Mouse (Mus musculus): ENCODE measurements around the gene Rhog. TPM values are rescaled to one million over a fixed set of nuclear protein-coding genes. Genes with fewer than 3 reads are reported as not detected.
"Not testable (repeated sequence)": the region's sequence is repeated elsewhere in the genome, so short reads cannot be mapped to it uniquely, and the experiment has no call there.

Gene Rhog
- polyA plus RNA-seq, 1 experiment from 2014 or later, result 56.3 TPM

DNA sequence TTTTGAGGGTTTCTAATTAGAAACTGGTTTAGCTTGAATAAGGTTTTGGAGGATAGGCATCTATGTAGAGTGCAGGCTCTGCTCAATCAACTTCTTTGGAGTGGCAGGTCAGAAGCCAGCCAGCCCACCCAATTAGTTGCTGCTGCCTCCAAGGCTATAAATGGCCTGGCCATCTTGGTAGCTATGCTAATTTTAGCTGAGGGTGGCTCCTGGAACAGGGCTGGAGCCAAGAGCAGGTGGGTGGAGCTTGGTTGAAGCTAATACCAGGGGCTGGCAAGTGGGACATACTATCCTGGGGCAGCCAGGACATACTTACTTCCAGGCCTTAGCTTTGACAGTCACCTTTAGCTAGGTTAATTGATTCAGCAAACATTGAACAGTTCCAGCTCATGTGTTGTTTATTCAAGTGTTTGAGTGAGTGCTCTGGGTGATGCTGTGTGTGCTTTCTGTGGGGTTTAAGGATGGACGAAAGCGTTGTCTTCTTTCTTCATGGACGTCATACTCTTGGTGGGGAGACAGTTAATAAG is 16.6 kb upstream of the Rhog start:
- Histone ChIP-seq H3K27me3 (ENCODE audit: control insufficient read depth, insufficient read depth, low read depth, low read length) (no peaks in the 10 kb centered on the region), H3K4me2 (ENCODE audit: low read depth, low read length) (no peak overlapping the region), H3K27ac (ENCODE audit: low read length) (no peak overlapping the region), H3K9ac (ENCODE audit: low read depth, low read length) (no peak overlapping the region), H3K4me1 (ENCODE audit: control insufficient read depth, low read depth, low read length) (peaks cover 34% of the 10 kb centered on the region), H3K9me3 (replicated peaks; ENCODE audit: control insufficient read depth, low read length) (no peaks in the 10 kb centered on the region), H3K36me3 (ENCODE audit: control insufficient read depth, insufficient read depth) (no peaks in the 10 kb centered on the region), H3K4me3 (ENCODE audit: low read depth, low read length) (no peak overlapping the region)
- WGBS (ENCODE audit: insufficient replicate concordance), result 69% methylated on average over 3 of the region's 3 CpGs
- ATAC-seq (ENCODE audit: low read depth), result peak; percentile 1; the same call in 1 of the 2 replicates

DNA sequence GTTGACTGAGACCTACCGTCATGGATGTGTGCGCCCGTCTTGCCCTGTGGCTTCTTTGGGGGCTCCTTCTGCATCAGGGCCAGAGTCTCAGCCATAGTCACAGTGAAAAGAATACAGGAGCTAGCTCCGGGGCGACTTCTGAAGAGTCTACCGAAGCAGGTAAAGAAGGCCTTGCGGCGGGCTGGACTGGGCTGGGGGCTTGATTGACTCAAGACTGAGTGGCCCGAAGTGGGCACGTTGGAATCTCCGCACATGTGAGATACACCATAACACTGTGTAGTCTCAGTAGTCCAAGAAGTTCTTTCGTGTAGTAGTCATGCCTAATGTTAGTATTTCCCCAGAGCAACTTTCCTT is 12.5 kb upstream of the Rhog start:
- Histone ChIP-seq H3K9ac (ENCODE audit: low read depth, low read length) (peak overlapping the region; percentile 87), H3K4me2 (ENCODE audit: low read depth, low read length) (peak overlapping the region; percentile 92), H3K4me3 (ENCODE audit: low read depth, low read length) (peak overlapping the region; percentile 90), H3K4me1 (ENCODE audit: control insufficient read depth, low read depth, low read length) (peaks cover 46% of the 10 kb centered on the region), H3K9me3 (replicated peaks; ENCODE audit: control insufficient read depth, low read length) (no peaks in the 10 kb centered on the region), H3K36me3 (ENCODE audit: control insufficient read depth, insufficient read depth) (no peaks in the 10 kb centered on the region), H3K27ac (ENCODE audit: low read length) (peak overlapping the region; percentile 75), H3K27me3 (ENCODE audit: control insufficient read depth, insufficient read depth, low read depth, low read length) (no peaks in the 10 kb centered on the region)
- no peak for ATAC-seq (ENCODE audit: low read depth)
- 2% methylated on average over 12 of the region's 12 CpGs for WGBS (ENCODE audit: insufficient replicate concordance)

DNA sequence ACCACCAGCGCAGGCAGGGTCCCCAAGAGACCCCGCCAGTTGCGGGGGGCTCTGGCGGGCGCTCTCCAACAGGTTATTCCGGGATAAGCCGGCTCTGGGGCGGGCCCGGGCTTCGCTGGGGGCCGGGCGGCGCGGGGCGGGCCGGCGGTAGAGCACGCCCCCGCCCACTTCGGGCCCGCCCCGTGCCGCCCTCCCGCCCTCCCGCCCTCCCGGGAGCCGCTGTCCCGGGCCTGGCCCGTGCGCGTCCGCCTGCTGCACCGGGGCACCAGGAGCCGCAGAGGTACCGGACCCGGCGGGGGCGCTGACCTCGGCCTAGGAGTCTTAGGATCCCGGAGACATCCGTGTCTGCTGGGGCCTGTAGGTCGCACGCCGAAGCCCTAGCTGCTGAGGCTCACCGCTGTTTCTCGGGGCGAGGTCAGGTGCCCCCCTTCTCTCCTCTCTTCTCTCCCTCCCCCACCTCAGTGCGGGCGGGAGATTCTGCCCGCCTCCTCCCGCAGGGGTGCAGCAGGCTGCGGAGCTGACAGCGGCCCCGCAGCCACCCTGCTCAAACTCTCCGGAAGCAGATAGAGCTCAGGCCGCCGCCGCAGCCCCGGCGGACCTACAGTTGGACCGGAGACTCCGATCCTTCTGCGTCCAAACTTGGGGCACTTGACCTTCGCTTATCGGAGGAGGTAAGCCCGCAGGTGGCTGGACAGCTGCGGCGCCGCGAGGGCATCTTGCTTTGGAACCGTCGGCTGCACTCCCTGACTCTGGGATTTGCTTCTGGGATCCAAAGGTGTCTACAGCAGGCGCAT is 11.9 kb upstream of the Rhog start, which contains the start of gene Stim1:
Gene Stim1, plus strand, starts transcription at position 206 of the 794 bp plus-strand sequence.
- H3K27me3 ChIP-seq (ENCODE audit: control insufficient read depth, insufficient read depth, low read depth, low read length), result no peaks in the 10 kb centered on the region
- WGBS (ENCODE audit: insufficient replicate concordance), result 0% methylated on average over 61 of the region's 73 CpGs
- peak within 1 kb of the TSS; percentile 94 for H3K27ac ChIP-seq (ENCODE audit: low read length)
- peak; percentile 94 for ATAC-seq (ENCODE audit: low read depth)
- peaks cover 45% of the 10 kb centered on the region for H3K4me1 ChIP-seq (ENCODE audit: control insufficient read depth, low read depth, low read length)
- H3K9me3 ChIP-seq (replicated peaks; ENCODE audit: control insufficient read depth, low read length), result no peaks in the 10 kb centered on the region
- H3K9ac ChIP-seq (ENCODE audit: low read depth, low read length), result peak within 1 kb of the TSS; percentile 87
- no peaks in the 10 kb centered on the region for H3K36me3 ChIP-seq (ENCODE audit: control insufficient read depth, insufficient read depth)
- H3K4me3 ChIP-seq (ENCODE audit: low read depth, low read length), result peak within 1 kb of the TSS; percentile 90
- peak within 1 kb of the TSS; percentile 92 for H3K4me2 ChIP-seq (ENCODE audit: low read depth, low read length)

DNA sequence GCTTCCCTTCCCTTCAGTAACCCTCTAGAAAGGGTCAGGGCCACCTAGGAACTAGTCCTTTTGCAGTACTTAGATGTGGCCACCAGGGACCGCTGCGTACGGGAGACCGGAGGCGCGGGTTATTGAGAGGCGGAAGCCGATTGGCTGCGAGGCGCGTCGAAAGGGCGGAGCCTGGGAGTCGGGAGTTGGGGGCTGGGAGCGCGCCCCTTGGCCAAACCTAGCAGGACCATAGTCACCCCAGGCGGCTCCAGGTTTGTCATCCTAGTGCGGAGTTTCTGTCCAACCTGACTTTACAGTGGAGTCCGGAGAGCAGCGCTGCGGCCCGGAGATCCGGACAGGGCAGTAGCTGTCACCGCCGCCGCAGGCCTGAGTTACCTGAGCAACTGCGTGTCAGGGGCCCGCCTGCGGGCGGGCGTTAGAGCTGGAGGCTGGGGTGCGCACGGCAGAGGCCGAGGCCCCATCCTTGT is 11.3 kb upstream of the Rhog start:
- Histone ChIP-seq H3K9me3 (replicated peaks; ENCODE audit: control insufficient read depth, low read length) (no peaks in the 10 kb centered on the region), H3K27me3 (ENCODE audit: control insufficient read depth, insufficient read depth, low read depth, low read length) (no peaks in the 10 kb centered on the region), H3K27ac (ENCODE audit: low read length) (peak overlapping the region; percentile 94), H3K4me3 (ENCODE audit: low read depth, low read length) (peak overlapping the region; percentile 90), H3K36me3 (ENCODE audit: control insufficient read depth, insufficient read depth) (no peaks in the 10 kb centered on the region), H3K4me2 (ENCODE audit: low read depth, low read length) (peak overlapping the region; percentile 92), H3K9ac (ENCODE audit: low read depth, low read length) (peak overlapping the region; percentile 87), H3K4me1 (ENCODE audit: control insufficient read depth, low read depth, low read length) (peaks cover 39% of the 10 kb centered on the region)
- WGBS (ENCODE audit: insufficient replicate concordance), result under 1% methylated on average over 34 of the region's 34 CpGs
- ATAC-seq (ENCODE audit: low read depth), result peak; percentile 81

DNA sequence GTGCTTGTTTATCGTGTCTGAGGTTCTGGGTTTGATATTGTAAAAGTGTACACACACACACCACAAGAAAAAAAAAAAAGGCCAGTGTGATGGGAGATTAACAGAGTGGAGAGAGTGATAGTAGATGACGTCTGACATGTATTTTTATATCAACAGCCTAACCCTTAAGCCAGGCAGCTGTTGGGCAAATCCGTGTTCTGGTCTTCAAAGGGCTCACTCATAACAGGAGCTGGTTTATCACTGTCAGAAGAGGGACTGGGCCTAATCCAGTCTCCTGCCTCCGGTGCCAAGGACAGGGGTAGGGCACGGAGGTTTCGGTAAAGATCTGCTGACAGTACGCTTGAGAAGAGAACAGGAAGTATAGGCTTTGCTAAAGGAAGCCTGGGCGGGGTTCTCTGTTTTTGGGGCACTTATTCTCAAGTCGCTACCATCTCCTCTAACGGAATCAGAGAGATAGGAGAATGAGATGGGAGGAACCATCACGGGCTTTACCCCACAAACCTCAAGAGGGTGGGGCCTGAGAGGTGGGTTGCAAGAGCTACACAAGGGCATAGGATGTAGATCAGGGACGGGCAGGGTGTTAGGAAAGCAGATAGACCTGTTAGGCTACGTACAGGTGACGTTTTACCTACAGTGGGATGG is 10.7 kb upstream of the Rhog start:
- WGBS (ENCODE audit: insufficient replicate concordance), result 8% methylated on average over 14 of the region's 14 CpGs
- H3K9me3 ChIP-seq (replicated peaks; ENCODE audit: control insufficient read depth, low read length), result no peaks in the 10 kb centered on the region
- peak overlapping the region; percentile 92 for H3K4me2 ChIP-seq (ENCODE audit: low read depth, low read length)
- H3K4me3 ChIP-seq (ENCODE audit: low read depth, low read length), result peak overlapping the region; percentile 90
- ATAC-seq (ENCODE audit: low read depth), result peak; percentile 2; the same call in 1 of the 2 replicates
- H3K4me1 ChIP-seq (ENCODE audit: control insufficient read depth, low read depth, low read length), result peaks cover 34% of the 10 kb centered on the region
- peak overlapping the region; percentile 94 for H3K27ac ChIP-seq (ENCODE audit: low read length)
- peak overlapping the region; percentile 87 for H3K9ac ChIP-seq (ENCODE audit: low read depth, low read length)
- H3K36me3 ChIP-seq (ENCODE audit: control insufficient read depth, insufficient read depth), result no peaks in the 10 kb centered on the region
- no peaks in the 10 kb centered on the region for H3K27me3 ChIP-seq (ENCODE audit: control insufficient read depth, insufficient read depth, low read depth, low read length)

DNA sequence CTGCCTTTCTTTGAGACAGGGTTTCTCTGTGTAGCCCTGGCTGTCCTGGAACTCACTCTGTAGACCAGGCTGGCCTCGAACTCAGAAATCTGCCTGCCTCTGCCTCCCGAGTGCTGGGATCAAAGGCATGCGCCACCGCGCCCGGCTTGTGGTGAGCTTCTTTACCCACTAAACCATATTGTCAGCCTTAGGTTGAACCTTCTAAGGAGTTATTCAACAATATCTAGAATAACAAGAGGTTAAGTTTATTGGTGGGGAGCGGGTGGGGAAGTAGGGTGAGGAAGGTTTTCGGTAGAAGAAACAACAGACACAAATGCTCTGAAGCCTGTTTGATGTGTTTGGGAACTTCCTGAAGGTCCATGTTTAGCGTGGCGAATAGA is 10.2 kb upstream of the Rhog start:
- H3K36me3 ChIP-seq (ENCODE audit: control insufficient read depth, insufficient read depth); H3K27me3 ChIP-seq (ENCODE audit: control insufficient read depth, insufficient read depth, low read depth, low read length); ATAC-seq (ENCODE audit: low read depth); H3K9me3 ChIP-seq (replicated peaks; ENCODE audit: control insufficient read depth, low read length): not testable (repeated sequence)
- peak overlapping the region; percentile 90 for H3K4me3 ChIP-seq (ENCODE audit: low read depth, low read length)
- peaks cover 31% of the 10 kb centered on the region for H3K4me1 ChIP-seq (ENCODE audit: control insufficient read depth, low read depth, low read length)
- peak overlapping the region; percentile 87; the same call in 1 of the 2 replicates for H3K9ac ChIP-seq (ENCODE audit: low read depth, low read length)
- peak overlapping the region; percentile 92 for H3K4me2 ChIP-seq (ENCODE audit: low read depth, low read length)
- H3K27ac ChIP-seq (ENCODE audit: low read length), result peak overlapping the region; percentile 94
- 54% methylated on average over 10 of the region's 10 CpGs for WGBS (ENCODE audit: insufficient replicate concordance)

DNA sequence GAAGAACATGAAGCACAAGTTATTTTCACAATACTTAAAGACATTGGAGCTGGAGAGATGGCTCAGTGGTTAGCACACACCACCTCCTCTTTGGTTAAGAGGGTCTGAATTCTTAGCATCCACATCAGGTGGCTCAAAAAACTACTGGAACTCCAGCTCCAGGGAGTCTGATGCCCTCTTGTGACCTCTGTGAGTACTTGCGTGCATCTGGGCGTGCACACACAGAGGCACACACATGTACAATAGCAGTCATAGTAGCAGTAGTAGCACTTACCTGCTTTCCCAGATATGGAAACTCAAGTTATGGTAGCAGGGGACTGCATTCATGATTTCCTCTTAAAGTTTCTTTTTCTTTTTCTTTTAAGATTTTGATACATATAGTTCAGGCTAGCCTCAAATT is 7.2 kb upstream of the Rhog start:
- Histone ChIP-seq H3K4me2 (ENCODE audit: low read depth, low read length) (no peak overlapping the region), H3K4me3 (ENCODE audit: low read depth, low read length) (no peak overlapping the region)
- 80% methylated on average over 2 of the region's 2 CpGs for WGBS (ENCODE audit: insufficient replicate concordance)

DNA sequence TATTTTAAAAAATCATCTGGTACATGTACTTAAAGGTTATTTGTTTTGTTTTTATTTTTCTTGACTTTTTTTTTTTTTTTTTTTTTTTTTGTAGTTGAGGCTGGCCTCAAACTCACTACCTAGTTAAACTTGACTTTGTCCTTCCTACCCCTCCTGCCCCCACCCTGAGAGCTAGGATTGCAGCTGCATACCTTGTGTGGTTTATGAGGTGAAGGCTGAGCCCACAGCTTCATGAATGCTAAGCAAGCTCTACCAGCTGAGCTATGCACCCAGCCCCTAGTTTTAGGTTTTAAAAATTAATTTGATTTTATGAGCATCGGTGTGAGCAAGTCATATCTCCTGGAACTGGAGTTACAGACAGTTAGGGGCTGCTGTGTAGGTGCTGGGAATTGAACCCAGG is 4.7 kb upstream of the Rhog start:
- Histone ChIP-seq H3K27me3 (ENCODE audit: control insufficient read depth, insufficient read depth, low read depth, low read length) (no peaks in the 10 kb centered on the region), H3K27ac (ENCODE audit: low read length) (no peak overlapping the region), H3K4me2 (ENCODE audit: low read depth, low read length) (no peak overlapping the region), H3K36me3 (ENCODE audit: control insufficient read depth, insufficient read depth) (no peaks in the 10 kb centered on the region), H3K4me1 (ENCODE audit: control insufficient read depth, low read depth, low read length) (peaks cover 5% of the 10 kb centered on the region; the same call in 1 of the 2 replicates), H3K9ac (ENCODE audit: low read depth, low read length) (no peak overlapping the region), H3K4me3 (ENCODE audit: low read depth, low read length) (no peak overlapping the region), H3K9me3 (replicated peaks; ENCODE audit: control insufficient read depth, low read length) (no peaks in the 10 kb centered on the region)
- WGBS (ENCODE audit: insufficient replicate concordance), result 71% methylated on average over 1 of the region's 1 CpGs
- ATAC-seq (ENCODE audit: low read depth), result no peak

More for the DNA sequence above, 7.2 kb upstream of the Rhog start:
- H3K27me3 ChIP-seq (ENCODE audit: control insufficient read depth, insufficient read depth, low read depth, low read length), result no peaks in the 10 kb centered on the region
- H3K27ac ChIP-seq (ENCODE audit: low read length), result no peak overlapping the region
- ATAC-seq (ENCODE audit: low read depth), result no peak
- H3K4me1 ChIP-seq (ENCODE audit: control insufficient read depth, low read depth, low read length), result peaks cover 16% of the 10 kb centered on the region
- no peaks in the 10 kb centered on the region for H3K36me3 ChIP-seq (ENCODE audit: control insufficient read depth, insufficient read depth)
- no peaks in the 10 kb centered on the region for H3K9me3 ChIP-seq (replicated peaks; ENCODE audit: control insufficient read depth, low read length)
- no peak overlapping the region for H3K9ac ChIP-seq (ENCODE audit: low read depth, low read length)
